Mouse (Mus musculus) midbrain, embryonic 13.5 days (tissue): ENCODE measurements at regions not wholly inside any gene's neighbourhood (a gene's known extent, or its start where the extent isn't known, plus 50 kb on each side); places are given as distances from the start of the nearest gene placed in this dataset.
"Not testable (repeated sequence)": the region's sequence is repeated elsewhere in the genome, so short reads cannot be mapped to it uniquely, and the experiment has no call there.

Experiments
- ATAC-seq: fragments of 200-750 bp; cut with Nextera tagmentation; 2 replicates; pipeline ENCODE4 v1.8.0; 2017; ENCODE audit warnings: mild to moderate bottlenecking, moderate TSS enrichment, moderate library complexity
- H3K27ac ChIP-seq: fragments of 300-500 bp; sonication (generic); 2 replicates; pipeline ENCODE4 v1.5.1; 2015; ENCODE audit warnings: inconsistent platforms, mild to moderate bottlenecking, moderate library complexity
- H3K27me3 ChIP-seq: fragments of 300-500 bp; sonication (generic); 2 replicates; pipeline ENCODE4 v1.6.1; 2015; ENCODE audit warnings: mild to moderate bottlenecking, inconsistent platforms
- H3K36me3 ChIP-seq: fragments of 300-500 bp; sonication (generic); 2 replicates; pipeline ENCODE4 v1.6.1; 2015; ENCODE audit warnings: mild to moderate bottlenecking, inconsistent platforms
- H3K4me1 ChIP-seq: fragments of 300-500 bp; sonication (generic); replicated peaks from 2 replicates; pipeline ENCODE4 v1.6.1; 2015; ENCODE audit warnings: inconsistent platforms
- H3K4me2 ChIP-seq: fragments of 300-500 bp; sonication (generic); replicated peaks from 2 replicates; pipeline ENCODE4 v1.6.1; 2015; ENCODE audit warnings: moderate library complexity, mild to moderate bottlenecking, inconsistent platforms
- H3K4me3 ChIP-seq: fragments of 300-500 bp; sonication (generic); replicated peaks from 2 replicates; pipeline ENCODE4 v1.5.1; 2015; ENCODE audit warnings: mild to moderate bottlenecking, inconsistent platforms
- H3K9ac ChIP-seq: fragments of 300-500 bp; sonication (generic); replicated peaks from 2 replicates; pipeline ENCODE4 v1.6.1; 2015; ENCODE audit warnings: mild to moderate bottlenecking, inconsistent platforms
- H3K9me3 ChIP-seq: fragments of 300-500 bp; sonication (generic); 2 replicates; pipeline ENCODE4 v1.6.1; 2016; ENCODE audit warnings: mild to moderate bottlenecking, inconsistent platforms
- WGBS: fragments of 180-500 bp; shearing (Covaris S2); methylation state at CpG from one replicate; pipeline ENCODE4 v1.1.7; 2015; 5-methylcytosine and 5-hydroxymethylcytosine counted together

DNA sequence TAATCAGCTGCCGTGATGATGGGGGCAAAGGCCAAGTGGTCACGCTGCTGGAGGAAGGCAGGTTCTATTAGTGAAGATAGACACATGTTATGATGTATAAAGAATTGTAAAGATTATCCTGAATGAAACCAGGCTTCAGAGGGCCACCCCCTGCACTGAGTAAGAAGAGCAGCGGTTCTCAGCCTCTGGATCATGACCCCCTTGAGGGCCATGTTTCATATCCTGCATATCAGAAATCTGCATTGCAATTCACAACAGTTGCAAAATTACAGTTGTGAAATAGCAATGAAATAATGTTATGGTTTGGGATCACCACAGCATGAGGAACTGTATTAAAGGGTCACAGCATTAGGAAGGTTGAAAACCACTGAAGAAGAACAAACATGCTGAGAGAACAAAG lies 162.5 kb upstream of the Zranb2 start:
- WGBS = 73% methylated on average over 3 of the region's 3 CpGs
- Histone ChIP-seq H3K4me2 (no peak overlapping the region), H3K27me3 (no peaks in the 10 kb centered on the region), H3K27ac (no peak overlapping the region), H3K4me1 (no peaks in the 10 kb centered on the region), H3K4me3 (no peak overlapping the region), H3K9ac (no peak overlapping the region), H3K36me3 (no peaks in the 10 kb centered on the region), H3K9me3 (no peaks in the 10 kb centered on the region)
- ATAC-seq = no peak

DNA sequence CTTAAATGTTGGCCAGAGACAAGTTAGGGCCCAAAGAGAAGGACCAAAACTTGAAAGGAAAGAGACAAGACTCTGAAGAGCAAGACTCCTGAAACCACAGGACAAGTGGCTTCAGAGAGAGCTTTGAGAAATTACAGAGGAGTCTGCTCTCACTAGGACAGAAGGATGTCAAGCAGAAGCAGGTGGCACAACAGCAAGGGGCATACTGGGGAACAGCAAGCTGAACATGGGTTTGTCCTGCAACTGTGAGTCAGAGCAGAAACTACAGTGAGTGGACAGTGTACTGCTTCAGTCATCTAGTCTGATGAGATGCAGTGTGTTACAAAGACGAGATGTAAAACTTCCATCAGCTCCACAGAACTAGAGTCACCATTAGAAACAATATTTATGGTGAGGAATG lies 160.6 kb upstream of the Zranb2 start:
- Histone ChIP-seq H3K9me3 (no peaks in the 10 kb centered on the region), H3K27ac (no peak overlapping the region), H3K4me3 (no peak overlapping the region), H3K27me3 (no peaks in the 10 kb centered on the region), H3K36me3 (no peaks in the 10 kb centered on the region), H3K9ac (no peak overlapping the region), H3K4me2 (no peak overlapping the region), H3K4me1 (no peaks in the 10 kb centered on the region)
- no peak for ATAC-seq
- 69% methylated on average over 1 of the region's 1 CpGs for WGBS

DNA sequence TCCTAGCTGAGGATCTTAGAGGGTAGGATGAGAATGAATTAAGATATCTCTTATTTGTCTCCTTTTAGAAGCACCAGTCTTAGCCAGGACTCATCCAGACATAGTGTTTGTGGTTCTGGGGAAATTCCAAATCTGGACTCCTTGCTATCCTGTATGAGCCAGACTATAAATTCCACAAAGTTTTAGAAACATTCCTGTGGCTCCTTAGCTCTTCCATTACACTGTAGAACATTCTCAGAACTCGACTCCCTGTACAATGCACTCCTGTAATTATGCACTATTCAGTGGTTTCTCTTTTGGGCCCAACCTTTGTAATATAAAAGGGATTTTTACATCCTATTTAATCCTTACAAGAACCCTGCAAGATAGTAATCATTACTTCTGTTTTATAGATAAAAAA lies 159.8 kb upstream of the Zranb2 start:
- Histone ChIP-seq H3K4me3 (no peak overlapping the region), H3K36me3 (no peaks in the 10 kb centered on the region), H3K4me2 (no peak overlapping the region), H3K9ac (no peak overlapping the region), H3K27me3 (no peaks in the 10 kb centered on the region), H3K9me3 (no peaks in the 10 kb centered on the region), H3K4me1 (no peaks in the 10 kb centered on the region), H3K27ac (no peak overlapping the region)
- ATAC-seq = no peak
- 62% methylated on average over 1 of the region's 1 CpGs for WGBS

DNA sequence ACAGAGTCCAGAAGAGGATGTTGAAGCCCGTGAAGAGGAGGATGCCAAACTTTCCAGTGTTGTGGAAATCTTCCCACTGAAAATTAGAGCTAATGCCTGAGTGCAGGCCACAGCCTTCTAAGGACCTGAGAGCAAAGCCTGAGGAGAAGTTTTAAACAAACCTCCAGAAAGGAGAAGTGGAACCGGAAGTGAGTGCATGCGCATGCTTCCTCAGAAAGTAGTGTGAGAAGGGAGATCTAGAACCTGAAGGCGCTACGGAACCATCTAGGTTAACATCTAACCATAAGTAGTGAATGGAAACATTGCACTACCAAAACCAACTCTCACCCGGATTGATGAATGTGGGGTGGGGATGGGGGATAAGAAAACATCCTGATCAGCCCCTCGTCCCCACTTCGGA lies 156.4 kb upstream of the Zranb2 start:
- no peaks in the 10 kb centered on the region for H3K36me3 ChIP-seq
- H3K9me3 ChIP-seq = no peaks in the 10 kb centered on the region
- H3K4me2 ChIP-seq = no peak overlapping the region
- H3K9ac ChIP-seq = no peak overlapping the region
- H3K27me3 ChIP-seq = no peaks in the 10 kb centered on the region
- WGBS = 93% methylated on average over 8 of the region's 8 CpGs
- no peak overlapping the region for H3K27ac ChIP-seq
- H3K4me3 ChIP-seq = no peak overlapping the region
- no peak for ATAC-seq
- H3K4me1 ChIP-seq = no peaks in the 10 kb centered on the region

DNA sequence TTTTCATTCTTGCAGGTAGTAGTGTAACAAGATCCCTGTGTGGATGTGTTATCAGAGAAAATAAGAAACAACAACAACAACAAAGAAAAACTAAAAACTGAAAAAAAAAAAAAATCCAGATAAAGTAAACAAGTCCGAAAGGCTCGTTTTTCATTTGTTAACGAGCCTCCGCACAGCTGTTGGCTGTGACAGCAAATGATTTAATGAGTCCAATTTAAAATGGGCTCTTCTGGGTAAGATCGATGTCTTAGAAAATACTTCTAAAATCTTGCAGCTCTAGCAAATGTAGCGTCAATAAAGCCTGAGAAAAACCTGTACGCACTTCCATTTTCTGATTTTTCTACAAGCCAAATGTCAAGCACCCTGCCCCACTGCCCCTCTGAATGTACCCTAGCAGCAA lies 155.8 kb upstream of the Zranb2 start:
- ATAC-seq = no peak
- Histone ChIP-seq H3K36me3 (no peaks in the 10 kb centered on the region), H3K27me3 (no peaks in the 10 kb centered on the region), H3K9ac (no peak overlapping the region), H3K4me3 (no peak overlapping the region), H3K27ac (no peak overlapping the region), H3K4me2 (no peak overlapping the region), H3K4me1 (no peaks in the 10 kb centered on the region), H3K9me3 (no peaks in the 10 kb centered on the region)
- WGBS = 92% methylated on average over 7 of the region's 7 CpGs

DNA sequence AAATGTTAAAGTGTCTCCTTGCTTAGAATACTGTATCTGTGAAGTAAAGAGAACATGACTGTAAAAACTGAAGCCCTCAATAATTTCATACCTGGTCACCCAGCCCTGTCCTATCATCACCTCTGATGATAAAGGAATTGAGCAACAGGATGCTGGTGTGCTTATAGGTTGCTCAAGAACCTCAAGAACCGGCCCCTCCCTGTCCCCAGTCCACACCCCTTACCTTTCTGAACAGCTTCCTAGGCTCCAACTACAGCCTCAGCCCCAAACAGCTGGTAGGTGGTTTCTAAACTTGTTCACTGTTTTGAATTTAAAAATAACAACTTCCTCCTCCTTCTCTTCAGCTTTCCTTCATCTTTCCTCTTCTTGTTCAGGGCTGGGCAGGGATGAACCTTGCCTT lies 142.1 kb upstream of the Zranb2 start:
- ATAC-seq = no peak
- Histone ChIP-seq H3K9ac (no peak overlapping the region), H3K9me3 (no peaks in the 10 kb centered on the region), H3K27ac (no peak overlapping the region), H3K4me3 (no peak overlapping the region), H3K4me2 (no peak overlapping the region), H3K36me3 (no peaks in the 10 kb centered on the region), H3K4me1 (no peaks in the 10 kb centered on the region), H3K27me3 (no peaks in the 10 kb centered on the region)
- WGBS = 83% methylated on average over 1 of the region's 1 CpGs

DNA sequence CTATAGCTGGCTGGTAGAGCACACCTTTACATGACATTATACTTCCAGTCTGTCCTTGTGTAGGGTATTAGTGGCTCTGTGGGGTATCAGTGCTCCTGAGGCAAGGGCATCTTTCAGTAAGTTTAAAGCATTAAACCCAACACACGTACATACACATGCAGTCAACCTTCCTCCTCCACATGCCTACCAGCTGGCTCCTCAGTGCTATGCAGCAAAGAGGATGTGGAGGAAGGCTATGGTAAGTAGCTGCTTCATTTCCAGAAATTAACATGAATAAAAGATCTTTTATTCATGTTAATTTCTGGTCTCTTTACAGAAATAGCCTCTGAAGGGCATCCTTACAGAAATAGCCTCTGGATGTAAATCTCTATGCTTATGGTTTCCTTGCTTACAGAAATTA lies 140.1 kb upstream of the Zranb2 start:
- 71% methylated on average over 1 of the region's 1 CpGs for WGBS
- Histone ChIP-seq H3K27me3 (no peaks in the 10 kb centered on the region), H3K4me3 (no peak overlapping the region), H3K4me2 (no peak overlapping the region), H3K27ac (no peak overlapping the region), H3K4me1 (no peaks in the 10 kb centered on the region), H3K36me3 (no peaks in the 10 kb centered on the region), H3K9me3 (no peaks in the 10 kb centered on the region), H3K9ac (no peak overlapping the region)
- ATAC-seq = no peak

DNA sequence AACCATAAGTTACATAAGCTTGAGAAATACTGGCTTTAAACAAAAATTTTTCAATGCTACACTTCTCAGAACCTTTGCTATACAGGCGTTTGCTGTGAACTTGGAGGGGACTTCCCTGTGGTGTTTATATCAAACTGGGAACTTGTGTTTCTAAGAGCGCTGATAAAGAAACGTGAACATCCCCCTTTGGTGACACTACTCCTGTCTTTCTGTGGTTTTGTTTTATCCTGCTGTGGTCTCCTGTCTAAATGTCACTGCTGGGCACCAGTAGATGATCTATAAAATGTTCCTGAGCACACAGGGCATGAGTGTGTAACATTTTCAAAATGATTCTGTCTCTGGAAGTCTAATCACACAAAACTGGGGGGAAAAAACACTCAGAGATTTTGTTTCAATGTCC lies 134.1 kb upstream of the Zranb2 start:
- Histone ChIP-seq H3K27ac (no peak overlapping the region), H3K4me2 (no peak overlapping the region), H3K4me1 (no peaks in the 10 kb centered on the region), H3K36me3 (no peaks in the 10 kb centered on the region), H3K9me3 (no peaks in the 10 kb centered on the region), H3K9ac (no peak overlapping the region), H3K4me3 (no peak overlapping the region), H3K27me3 (no peaks in the 10 kb centered on the region)
- WGBS = 81% methylated on average over 3 of the region's 3 CpGs
- ATAC-seq = no peak

DNA sequence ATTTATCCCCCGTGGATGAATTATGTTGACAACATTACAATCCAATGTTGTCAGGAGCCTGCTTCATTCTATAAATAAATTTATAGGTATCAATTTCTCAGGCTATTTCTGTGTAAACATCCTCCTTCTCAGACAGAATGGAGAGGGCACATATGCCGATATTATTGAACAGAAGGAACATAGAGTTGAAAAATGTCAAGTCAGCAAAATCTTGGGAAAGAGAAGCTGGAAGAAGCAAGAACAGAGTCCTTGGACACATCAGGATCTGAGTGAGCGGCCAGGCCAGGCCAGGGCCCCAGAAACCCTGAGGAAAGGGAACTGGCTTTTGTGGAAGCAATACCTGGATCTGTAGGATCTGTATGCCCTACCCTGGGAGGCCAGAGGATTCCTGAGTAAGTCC lies 129.9 kb upstream of the Zranb2 start:
- Histone ChIP-seq H3K36me3 (no peaks in the 10 kb centered on the region), H3K27ac (no peak overlapping the region), H3K27me3 (no peaks in the 10 kb centered on the region), H3K9ac (no peak overlapping the region), H3K9me3 (no peaks in the 10 kb centered on the region), H3K4me2 (no peak overlapping the region), H3K4me3 (no peak overlapping the region), H3K4me1 (no peaks in the 10 kb centered on the region)
- ATAC-seq = no peak
- WGBS = 93% methylated on average over 3 of the region's 3 CpGs

DNA sequence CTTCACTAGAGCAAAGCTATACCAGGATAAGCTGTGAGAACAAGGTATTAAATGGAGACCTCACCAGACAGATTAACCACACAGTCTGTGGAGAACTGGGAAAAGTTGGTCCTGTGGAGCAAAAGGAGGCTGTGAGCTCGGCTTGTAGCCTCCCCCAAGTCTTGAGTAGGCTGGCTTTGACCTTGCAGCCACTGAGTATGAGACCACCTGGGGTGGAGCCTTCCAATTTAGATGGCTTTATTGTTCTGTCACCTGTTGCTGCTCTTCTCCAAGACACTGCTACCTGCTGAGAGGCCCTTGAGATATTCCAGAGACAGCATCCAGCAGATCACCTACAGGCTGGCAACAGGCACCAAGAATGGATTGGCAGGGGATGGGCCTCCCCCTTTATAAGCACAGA lies 110.5 kb upstream of the Zranb2 start:
- H3K9me3 ChIP-seq, ATAC-seq, H3K4me2 ChIP-seq, H3K36me3 ChIP-seq, H3K4me1 ChIP-seq, H3K4me3 ChIP-seq, H3K27ac ChIP-seq, H3K27me3 ChIP-seq, H3K9ac ChIP-seq: not testable (repeated sequence)
- 62% methylated on average over 1 of the region's 1 CpGs for WGBS

DNA sequence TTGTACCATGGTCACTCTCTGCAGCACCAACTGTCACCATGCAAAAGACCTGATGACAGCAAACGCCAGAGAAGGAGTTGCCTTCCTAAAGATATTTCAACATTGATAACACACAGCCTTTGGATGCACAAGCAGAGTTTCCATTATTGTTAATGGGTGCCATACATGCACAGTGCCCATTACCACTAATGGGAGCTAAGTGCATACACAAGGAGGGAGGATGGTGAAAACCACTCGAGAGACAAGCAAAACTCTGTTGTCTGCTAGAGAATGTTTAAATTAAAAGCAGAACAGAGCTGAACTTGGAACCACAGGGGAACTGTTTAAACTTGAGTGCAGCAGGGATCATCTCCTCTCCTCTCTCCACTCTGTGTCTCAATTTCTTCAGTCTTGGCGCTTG lies 107.2 kb upstream of the Zranb2 start:
- H3K9me3 ChIP-seq = no peaks in the 10 kb centered on the region
- no peaks in the 10 kb centered on the region for H3K27me3 ChIP-seq
- H3K4me3 ChIP-seq = no peak overlapping the region
- 85% methylated on average over 3 of the region's 3 CpGs for WGBS
- H3K27ac ChIP-seq = no peak overlapping the region
- no peak overlapping the region for H3K4me2 ChIP-seq
- H3K4me1 ChIP-seq = no peaks in the 10 kb centered on the region
- ATAC-seq = no peak
- no peaks in the 10 kb centered on the region for H3K36me3 ChIP-seq
- no peak overlapping the region for H3K9ac ChIP-seq

DNA sequence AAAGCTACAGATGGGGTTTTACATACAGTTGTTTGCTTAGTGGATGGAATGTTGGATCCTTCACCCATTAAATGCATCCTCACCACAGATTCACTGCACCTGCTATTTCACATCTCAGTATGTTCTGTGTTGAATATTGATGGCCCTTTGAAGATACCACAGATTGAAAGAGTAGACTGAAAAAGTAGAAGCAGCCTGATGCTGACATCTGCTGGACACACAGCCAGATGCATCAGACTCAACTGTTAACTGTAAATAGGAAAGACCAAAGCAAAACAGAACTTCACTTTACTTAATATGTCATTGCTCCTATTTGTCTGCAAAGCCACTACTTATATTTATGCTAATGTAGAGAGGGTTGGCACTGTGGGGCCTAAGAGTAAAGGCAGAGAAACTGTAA lies 84.2 kb upstream of the Zranb2 start:
- no peaks in the 10 kb centered on the region for H3K4me1 ChIP-seq
- H3K9ac ChIP-seq = no peak overlapping the region
- no peaks in the 10 kb centered on the region for H3K36me3 ChIP-seq
- H3K27me3 ChIP-seq = no peaks in the 10 kb centered on the region
- H3K4me2 ChIP-seq = no peak overlapping the region
- H3K27ac ChIP-seq = no peak overlapping the region
- no peak overlapping the region for H3K4me3 ChIP-seq
- no peaks in the 10 kb centered on the region for H3K9me3 ChIP-seq
- ATAC-seq = peak; percentile 84

DNA sequence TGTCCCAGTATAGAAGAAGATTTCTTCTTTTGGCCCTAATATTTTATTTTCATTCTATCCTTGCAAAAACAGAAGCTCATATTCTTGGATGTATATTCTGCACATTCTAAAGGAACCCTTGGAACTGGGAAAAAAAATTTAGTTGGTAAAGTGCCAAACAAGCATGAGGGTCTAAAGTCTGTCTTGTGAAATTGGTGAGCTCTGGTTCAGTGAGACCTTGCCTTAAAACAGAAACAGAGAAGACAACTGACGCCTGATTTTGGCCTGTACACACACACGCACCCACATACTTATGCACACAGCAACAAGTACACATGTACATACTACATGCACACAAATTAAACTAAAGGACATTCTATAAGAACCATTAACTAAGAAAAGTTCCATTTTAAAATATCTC lies 62.4 kb upstream of the Zranb2 start:
- H3K27ac ChIP-seq = no peak overlapping the region
- no peaks in the 10 kb centered on the region for H3K36me3 ChIP-seq
- no peaks in the 10 kb centered on the region for H3K9me3 ChIP-seq
- no peak for ATAC-seq
- no peak overlapping the region for H3K4me2 ChIP-seq
- 89% methylated on average over 2 of the region's 2 CpGs for WGBS
- H3K27me3 ChIP-seq = no peaks in the 10 kb centered on the region
- no peak overlapping the region for H3K4me3 ChIP-seq
- no peak overlapping the region for H3K9ac ChIP-seq
- no peaks in the 10 kb centered on the region for H3K4me1 ChIP-seq

DNA sequence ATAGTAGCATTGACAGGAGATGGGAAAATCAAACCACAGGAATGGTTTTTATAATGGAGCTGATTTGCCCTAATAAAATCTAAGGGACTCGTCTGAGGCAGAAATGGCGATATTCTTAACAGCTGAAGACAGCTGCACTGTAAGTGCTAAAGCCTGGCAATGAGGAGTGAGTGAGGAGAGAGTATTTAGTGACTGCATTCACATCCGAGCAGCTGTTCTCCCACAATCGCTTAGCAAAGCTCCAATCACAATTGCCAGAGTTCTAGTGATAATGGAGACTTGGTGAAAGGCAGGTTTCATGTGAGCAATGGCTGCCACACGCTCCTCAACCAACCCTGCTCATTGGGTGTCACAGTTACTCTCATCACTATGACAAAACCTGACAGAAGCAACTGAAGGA lies 61.3 kb upstream of the Zranb2 start:
- WGBS = 84% methylated on average over 5 of the region's 5 CpGs
- no peak overlapping the region for H3K9ac ChIP-seq
- H3K4me3 ChIP-seq = no peak overlapping the region
- no peaks in the 10 kb centered on the region for H3K9me3 ChIP-seq
- H3K27me3 ChIP-seq = no peaks in the 10 kb centered on the region
- H3K4me1 ChIP-seq = no peaks in the 10 kb centered on the region
- H3K4me2 ChIP-seq = no peak overlapping the region
- no peak for ATAC-seq
- no peak overlapping the region for H3K27ac ChIP-seq
- H3K36me3 ChIP-seq = no peaks in the 10 kb centered on the region
